Mouse (Mus musculus) liver, adult (tissue): ENCODE data around the gene Hacd2.
A peak's percentile ranks its signal among the peaks of the same experiment; 100 is the strongest.

ENCODE experiments used
- GATA4 ChIP-seq: IDR thresholded peaks from 2 replicates; pipeline ENCODE4 v1.6.1; 2014; ENCODE audit warnings: mild to moderate bottlenecking, low read length; ENCODE audit not compliant: insufficient replicate concordance

Gene Hacd2

DNA sequence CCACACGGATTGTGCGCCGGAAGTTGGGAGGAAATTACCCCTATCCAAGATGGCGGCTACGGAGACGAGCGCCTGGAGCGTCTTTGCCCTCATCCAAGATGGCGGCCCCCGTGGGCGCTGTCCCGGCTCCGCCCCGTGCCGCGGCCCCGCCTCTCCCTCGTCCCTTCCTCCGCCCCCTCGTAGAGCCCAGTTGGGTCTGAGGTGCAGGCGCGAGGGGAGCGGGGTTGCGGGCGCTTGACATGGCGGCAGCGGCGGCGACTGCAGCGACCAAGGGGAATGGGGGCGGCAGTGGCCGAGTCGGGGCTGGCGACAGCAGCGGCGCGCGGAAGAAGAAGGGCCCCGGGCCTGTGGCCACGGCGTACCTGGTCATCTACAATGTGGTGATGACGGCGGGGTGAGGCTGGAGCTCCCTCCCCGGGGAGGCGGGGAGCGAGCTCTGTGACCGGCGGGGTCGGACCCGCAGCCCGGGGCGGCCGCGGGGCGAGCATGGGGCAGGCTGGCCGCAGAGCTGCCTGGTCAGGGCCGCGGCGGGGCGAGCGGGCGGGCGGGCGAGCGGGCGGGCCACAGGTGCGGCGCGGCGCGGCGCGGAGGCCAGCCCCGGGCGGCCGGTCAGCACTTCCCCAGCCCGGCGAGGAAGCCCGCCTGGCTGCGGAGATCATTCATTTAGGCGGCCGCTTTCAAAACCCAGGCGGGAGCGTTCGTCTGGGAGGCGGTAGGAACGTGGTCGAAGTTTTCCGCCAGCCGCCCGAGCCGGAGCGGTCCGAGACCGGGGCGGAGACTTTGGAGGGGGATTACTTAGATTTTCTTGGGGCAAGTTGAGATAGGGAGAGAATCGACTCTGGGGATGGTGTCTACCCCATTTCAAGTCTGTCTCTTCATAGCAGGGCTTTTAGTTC, at the start of gene Hacd2:
Hacd2 (plus strand) TSS at position 187 of the 896 bp plus-strand sequence.
- TF ChIP-seq GATA4 = no peak; the same call in 1 of the 2 replicates

GRCm38 (mm10) chr16:34972471-34972870, 49.8 kb upstream of the Hacd2 start:
- peak; percentile 34; the same call in 1 of the 2 replicates for TF ChIP-seq GATA4

DNA sequence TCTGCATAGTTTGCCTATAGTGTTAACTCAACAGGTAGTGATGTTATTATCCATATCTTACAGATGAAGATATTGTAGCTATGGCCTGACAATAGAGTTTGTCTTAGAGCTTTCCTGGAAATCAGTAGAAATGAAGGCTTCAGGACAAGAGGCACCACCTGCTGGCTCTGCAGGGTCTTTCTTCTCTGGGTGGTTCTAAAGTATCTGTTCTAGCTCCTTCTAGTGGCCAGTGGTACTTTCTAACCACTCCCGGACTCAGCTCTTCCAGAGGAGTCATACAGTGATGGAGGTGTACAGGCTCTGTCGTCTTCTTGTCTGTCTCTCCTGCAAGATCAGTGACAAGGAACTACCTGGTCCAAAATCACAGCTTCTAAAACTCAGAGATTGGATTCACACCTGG, 46.7 kb upstream of the Hacd2 start:
- no peak for TF ChIP-seq GATA4

- TF ChIP-seq GATA4 = no peak
Measured at GRCm38 (mm10) chr16:34976630-34977029, 45.6 kb upstream of the Hacd2 start.

DNA sequence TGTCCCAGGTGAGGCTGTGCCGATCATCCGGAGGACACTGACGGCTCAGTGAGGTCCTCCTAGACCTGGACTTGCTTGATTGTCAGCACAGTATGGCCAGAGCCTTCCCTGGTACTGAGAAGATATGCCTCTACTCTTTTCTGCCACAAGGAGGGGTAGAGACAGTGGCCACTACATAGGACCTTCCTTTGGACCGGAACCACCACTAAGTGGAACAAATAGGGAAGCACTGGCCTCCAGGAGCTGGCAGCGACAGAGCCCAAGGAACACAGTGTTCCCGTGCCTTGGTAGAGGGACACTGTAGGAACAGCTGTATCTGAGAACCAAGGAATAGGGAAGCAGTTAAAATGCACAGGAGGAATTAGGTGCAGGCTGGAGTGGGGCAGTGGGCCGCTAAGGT, 44.2 kb upstream of the Hacd2 start:
- TF ChIP-seq GATA4 = no peak

GRCm38 (mm10) chr16:34981009-34981408, 41.2 kb upstream of the Hacd2 start:
- TF ChIP-seq GATA4 = no peak

DNA sequence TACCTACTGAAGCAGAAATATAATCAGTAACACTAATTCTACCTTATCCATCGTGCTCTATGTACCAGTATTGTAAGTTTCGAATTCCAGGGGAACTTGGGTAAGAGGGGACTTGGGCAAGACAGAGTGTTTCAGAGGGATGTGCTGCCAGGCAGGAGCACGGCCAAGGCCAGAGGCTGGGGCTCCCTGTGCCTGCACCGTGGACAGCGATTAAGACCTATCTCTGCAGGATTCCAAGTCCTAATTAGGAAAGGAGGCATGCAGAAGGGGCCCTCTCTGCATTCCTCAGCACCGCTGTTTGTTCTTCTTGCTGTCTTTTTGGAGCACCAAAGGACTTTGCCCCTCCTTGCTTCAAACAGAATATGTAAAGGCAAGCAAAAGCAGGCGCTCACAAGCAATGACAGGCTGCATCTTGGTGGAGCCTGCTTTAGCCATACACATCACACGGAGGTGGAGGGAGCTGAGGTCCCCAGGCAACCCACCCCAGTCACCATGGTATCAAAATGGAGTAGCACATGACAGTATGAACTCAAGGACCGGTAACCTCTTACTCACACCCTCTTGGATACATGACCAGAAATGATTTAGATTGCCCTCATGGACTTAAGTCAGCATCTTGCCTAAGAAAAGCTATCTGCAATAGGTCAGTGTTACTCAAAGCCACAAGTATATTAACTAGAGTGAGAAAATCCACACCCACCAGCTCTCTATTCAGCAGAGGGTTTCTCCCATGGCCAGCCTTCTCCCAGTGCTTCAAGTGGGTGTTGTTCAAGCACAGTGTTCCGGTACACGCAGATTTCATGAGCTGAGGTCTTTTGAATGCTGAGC, 37.8 kb upstream of the Hacd2 start:
- TF ChIP-seq GATA4 = no peak

GRCm38 (mm10) chr16:34985031-34985346, 37.2 kb upstream of the Hacd2 start:
- no peak for TF ChIP-seq GATA4

DNA sequence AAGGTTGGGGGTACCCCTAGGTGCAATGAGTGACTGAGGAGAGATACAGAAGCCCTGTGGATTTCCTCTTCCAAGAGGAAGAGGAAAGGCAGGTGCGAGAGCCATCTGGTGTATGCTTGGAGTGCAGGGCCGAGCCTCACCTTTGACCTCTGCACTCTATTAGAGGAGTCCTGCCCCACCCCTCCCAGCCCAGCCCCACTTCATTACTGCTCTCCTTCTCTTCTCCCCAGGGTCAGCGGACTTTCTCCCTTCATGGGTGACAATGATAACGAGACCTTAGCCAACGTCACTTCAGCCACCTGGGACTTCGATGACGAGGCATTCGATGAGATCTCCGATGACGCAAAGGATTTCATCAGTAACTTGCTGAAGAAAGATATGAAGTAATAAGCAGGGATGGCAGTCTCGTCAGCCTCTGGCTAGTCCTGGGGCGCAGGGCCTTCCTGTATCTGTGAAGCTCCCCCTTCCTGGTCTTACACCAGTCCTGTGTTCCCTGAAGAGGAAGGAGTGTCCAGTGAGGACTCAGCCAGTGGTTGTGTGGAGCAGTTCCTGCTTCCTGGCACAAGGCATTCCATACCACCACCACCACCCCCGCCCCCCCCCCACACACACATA, 35.9 kb upstream of the Hacd2 start:
- no peak for TF ChIP-seq GATA4

DNA sequence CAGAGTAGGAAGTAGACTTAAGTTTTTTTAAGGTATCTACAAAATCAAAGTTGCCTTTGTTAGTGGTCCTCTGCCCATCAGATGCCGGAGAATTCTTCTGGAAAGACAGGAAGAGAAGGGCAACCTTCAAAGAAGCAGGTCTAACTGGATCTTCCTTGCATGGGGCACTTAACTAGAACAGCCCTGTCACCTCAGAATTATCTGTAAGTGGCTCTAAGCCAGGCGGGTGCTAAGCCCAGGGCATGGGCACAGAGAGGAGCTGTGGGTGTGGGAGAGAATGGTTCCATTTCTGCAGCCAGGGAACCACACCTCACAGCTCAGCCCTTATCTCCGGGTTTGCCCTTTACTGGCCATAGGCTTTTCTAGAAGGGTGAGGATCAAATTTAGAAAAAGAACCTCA, 30.9 kb upstream of the Hacd2 start:
- TF ChIP-seq GATA4 = no peak

GRCm38 (mm10) chr16:34992854-34993253, 29.4 kb upstream of the Hacd2 start:
- no peak for TF ChIP-seq GATA4

DNA sequence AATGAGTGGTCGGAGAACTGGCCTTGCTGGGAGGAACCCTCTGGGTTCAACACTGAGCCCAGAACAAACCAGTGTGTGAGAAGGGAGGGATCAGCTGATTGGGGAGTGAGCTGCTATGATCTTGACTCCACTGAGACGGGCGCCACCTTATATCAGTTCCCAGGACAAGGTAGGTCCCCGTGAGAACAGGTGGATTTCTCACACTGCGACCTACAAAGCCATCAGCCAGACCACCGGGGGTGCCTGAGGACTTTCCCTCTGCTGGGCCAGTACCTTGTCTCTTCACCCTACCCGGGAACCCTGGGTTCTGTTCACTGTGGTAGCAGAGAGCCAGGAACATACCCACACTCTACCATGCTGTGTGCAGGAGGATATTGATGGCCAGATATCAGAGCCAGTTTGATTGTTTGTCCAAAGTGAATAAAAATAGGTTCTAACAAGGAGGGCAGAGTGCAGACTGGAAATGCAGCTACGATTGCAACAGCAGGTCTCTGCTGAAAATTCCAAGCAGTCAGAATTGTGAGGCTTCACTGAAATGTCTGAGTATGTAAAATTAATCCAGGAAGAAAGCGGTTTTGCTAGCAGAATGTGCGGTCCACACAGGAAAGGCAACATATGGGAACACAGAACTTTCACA, 28.4 kb upstream of the Hacd2 start:
- TF ChIP-seq GATA4 = peak; percentile 17; the same call in 1 of the 2 replicates

- no peak for TF ChIP-seq GATA4
Measured at GRCm38 (mm10) chr16:34994641-34995141, 27.5 kb upstream of the Hacd2 start.

DNA sequence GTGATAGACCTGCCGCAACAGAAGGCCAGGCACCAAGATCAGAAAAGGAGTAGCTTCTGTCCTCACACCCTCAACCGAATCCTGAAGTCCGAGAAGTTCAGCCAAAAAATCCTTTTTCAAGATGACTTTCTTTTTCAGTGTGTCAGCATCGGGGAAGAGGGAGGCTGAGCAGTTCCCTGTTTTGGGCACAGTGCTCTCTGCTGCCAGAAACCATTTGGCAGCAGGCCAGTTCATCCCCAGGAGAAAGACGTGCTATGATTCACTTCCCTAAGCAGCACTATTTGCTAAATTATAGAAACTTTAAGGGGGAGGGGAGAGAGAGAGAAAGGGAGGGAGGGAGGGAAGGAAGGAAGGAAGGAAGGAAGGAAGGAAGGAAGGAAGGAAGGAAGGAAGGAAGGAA, 26.1 kb upstream of the Hacd2 start:
- TF ChIP-seq GATA4 = no peak

- no peak for TF ChIP-seq GATA4
Measured at GRCm38 (mm10) chr16:34997052-34997451, 25.2 kb upstream of the Hacd2 start.
